Mouse (Mus musculus) neural tube, embryonic 14.5 days (tissue): ENCODE data around the gene Naa35. TPM values are rescaled to one million over a fixed set of nuclear protein-coding genes. Genes with fewer than 3 reads are reported as not detected.
A peak's percentile ranks its signal among the peaks of the same experiment; 100 is the strongest.

Experiments used
- ATAC-seq: fragments of 200-750 bp; cut with Nextera tagmentation; 2 replicates; pipeline ENCODE4 v1.8.0; 2017; ENCODE audit warnings: low read depth, mild to moderate bottlenecking, moderate TSS enrichment, moderate library complexity
- H3K27ac ChIP-seq: fragments of 300-500 bp; sonication (generic); 2 replicates; pipeline ENCODE4 v1.5.1; 2014; ENCODE audit warnings: low read depth, mild to moderate bottlenecking, control low read depth, low read length, moderate library complexity, mixed read lengths
- H3K27me3 ChIP-seq: fragments of 300-500 bp; sonication (generic); 2 replicates; pipeline ENCODE4 v1.6.1; 2014; ENCODE audit warnings: low read length; ENCODE audit not compliant: control insufficient read depth, insufficient read depth
- H3K36me3 ChIP-seq: fragments of 300-500 bp; sonication (generic); 2 replicates; pipeline ENCODE4 v1.6.1; 2014; ENCODE audit warnings: low read length, mixed read lengths; ENCODE audit not compliant: control insufficient read depth, insufficient read depth
- H3K4me1 ChIP-seq: fragments of 300-500 bp; sonication (generic); 2 replicates; pipeline ENCODE4 v1.6.1; 2014; ENCODE audit warnings: low read length; ENCODE audit not compliant: control insufficient read depth, insufficient read depth
- H3K4me2 ChIP-seq: fragments of 300-500 bp; sonication (generic); 2 replicates; pipeline ENCODE4 v1.6.1; 2014; ENCODE audit warnings: mild to moderate bottlenecking, low read depth, low read length, control low read depth
- H3K4me3 ChIP-seq: fragments of 300-500 bp; sonication (generic); 2 replicates; pipeline ENCODE4 v1.5.1; 2014; ENCODE audit warnings: low read depth, low read length, control low read depth, mixed read lengths
- H3K9ac ChIP-seq: fragments of 300-500 bp; sonication (generic); replicated peaks from 2 replicates; pipeline ENCODE4 v1.6.1; 2014; ENCODE audit warnings: low read depth, mild to moderate bottlenecking, control low read depth, low read length, mixed read lengths
- H3K9me3 ChIP-seq: fragments of 300-500 bp; sonication (generic); 2 replicates; pipeline ENCODE4 v1.6.1; 2016; ENCODE audit warnings: low read length; ENCODE audit not compliant: control insufficient read depth
- WGBS: fragments of 180-500 bp; shearing (Covaris S2); extraction: QIAGEN DNeasy Blood & Tissue Kit; methylation state at CpG from one replicate; pipeline ENCODE4 v1.1.7; 2014; 5-methylcytosine and 5-hydroxymethylcytosine counted together
- polyA plus RNA-seq: library from polyadenylated mRNA; unstranded; fragments of >200 nt; fragmentation: Nextera tagmentation; extraction: Ambion mirVana; gene quantifications from 2 replicates; pipeline ENCODE4 v1.2.1, GENCODE M21; 2014

The Naa35 gene
- polyA plus RNA-seq, 1 experiment from 2014 or later, result 120 TPM

- no peak for ATAC-seq
- Histone ChIP-seq H3K27ac (no peak overlapping the region), H3K27me3 (no peaks in the 10 kb centered on the region), H3K4me1 (0 out of 2 replicates have a peak, but pooled peaks cover 5% of the 10 kb centered on the region), H3K36me3 (peaks cover 1% of the 10 kb centered on the region; the same call in 1 of the 2 replicates), H3K4me3 (no peak overlapping the region), H3K9ac (no peak overlapping the region), H3K9me3 (no peaks in the 10 kb centered on the region), H3K4me2 (no peak overlapping the region)
- WGBS, result 65% methylated on average over 3 of the region's 3 CpGs
Measured at GRCm38 (mm10) chr13:59653136-59653535, 68.1 kb downstream of the Naa35 start.

GRCm38 (mm10) chr13:59654465-59654864, 69.4 kb downstream of the Naa35 start:
- Histone ChIP-seq H3K27ac (no peak overlapping the region), H3K9me3 (no peaks in the 10 kb centered on the region), H3K4me2 (no peak overlapping the region), H3K36me3 (no peaks in the 10 kb centered on the region), H3K27me3 (no peaks in the 10 kb centered on the region), H3K9ac (no peak overlapping the region), H3K4me1 (0 out of 2 replicates have a peak, but pooled peaks cover 5% of the 10 kb centered on the region), H3K4me3 (no peak overlapping the region)
- no peak for ATAC-seq
- 90% methylated on average over 5 of the region's 5 CpGs for WGBS

GRCm38 (mm10) chr13:59655718-59656315, 70.8 kb downstream of the Naa35 start:
- H3K4me1 ChIP-seq, result 0 out of 2 replicates have a peak, but pooled peaks cover 5% of the 10 kb centered on the region
- no peaks in the 10 kb centered on the region for H3K36me3 ChIP-seq
- no peak overlapping the region for H3K9ac ChIP-seq
- no peak overlapping the region for H3K27ac ChIP-seq
- H3K4me2 ChIP-seq, result no peak overlapping the region
- no peak overlapping the region for H3K4me3 ChIP-seq
- H3K27me3 ChIP-seq, result no peaks in the 10 kb centered on the region
- ATAC-seq, result no peak
- H3K9me3 ChIP-seq, result no peaks in the 10 kb centered on the region
- 91% methylated on average over 15 of the region's 15 CpGs for WGBS

- H3K4me1 ChIP-seq, result 0 out of 2 replicates have a peak, but pooled peaks cover 5% of the 10 kb centered on the region
- H3K4me2 ChIP-seq, result no peak overlapping the region
- H3K27ac ChIP-seq, result peak overlapping the region; percentile 30; the same call in 1 of the 2 replicates
- no peak overlapping the region for H3K4me3 ChIP-seq
- H3K9ac ChIP-seq, result no peak overlapping the region
- H3K36me3 ChIP-seq, result no peaks in the 10 kb centered on the region
- H3K27me3 ChIP-seq, result no peaks in the 10 kb centered on the region
- no peaks in the 10 kb centered on the region for H3K9me3 ChIP-seq
- 0 out of 2 replicates have a peak, but pooled peaks have one; percentile 26 for ATAC-seq
- 66% methylated on average over 10 of the region's 10 CpGs for WGBS
Measured at GRCm38 (mm10) chr13:59656316-59656832, 71.3 kb downstream of the Naa35 start.

GRCm38 (mm10) chr13:59656975-59657388, 71.9 kb downstream of the Naa35 start:
- Histone ChIP-seq H3K4me3 (no peak overlapping the region), H3K9ac (no peak overlapping the region), H3K4me1 (0 out of 2 replicates have a peak, but pooled peaks cover 5% of the 10 kb centered on the region), H3K27me3 (no peaks in the 10 kb centered on the region), H3K4me2 (no peak overlapping the region), H3K36me3 (no peaks in the 10 kb centered on the region), H3K9me3 (no peaks in the 10 kb centered on the region), H3K27ac (peak overlapping the region; percentile 30; the same call in 1 of the 2 replicates)
- ATAC-seq, result no peak
- WGBS, result 4% methylated on average over 4 of the region's 4 CpGs

GRCm38 (mm10) chr13:59657781-59658180, 72.7 kb downstream of the Naa35 start:
- Histone ChIP-seq H3K9ac (no peak overlapping the region), H3K36me3 (no peaks in the 10 kb centered on the region), H3K9me3 (no peaks in the 10 kb centered on the region), H3K4me3 (no peak overlapping the region), H3K4me2 (no peak overlapping the region), H3K4me1 (no peaks in the 10 kb centered on the region), H3K27me3 (no peaks in the 10 kb centered on the region), H3K27ac (no peak overlapping the region)
- no peak for ATAC-seq
- WGBS, result 77% methylated on average over 5 of the region's 5 CpGs

- 97% methylated on average over 3 of the region's 3 CpGs for WGBS
- Histone ChIP-seq H3K4me3 (no peak overlapping the region), H3K9me3 (no peaks in the 10 kb centered on the region), H3K36me3 (no peaks in the 10 kb centered on the region), H3K27ac (no peak overlapping the region), H3K9ac (no peak overlapping the region), H3K4me1 (no peaks in the 10 kb centered on the region), H3K4me2 (no peak overlapping the region), H3K27me3 (no peaks in the 10 kb centered on the region)
- no peak for ATAC-seq
Measured at GRCm38 (mm10) chr13:59660371-59660770, 75.3 kb downstream of the Naa35 start.

GRCm38 (mm10) chr13:59661387-59661786, 76.3 kb downstream of the Naa35 start:
- Histone ChIP-seq H3K4me1 (no peaks in the 10 kb centered on the region), H3K9me3 (no peaks in the 10 kb centered on the region), H3K4me2 (no peak overlapping the region), H3K36me3 (no peaks in the 10 kb centered on the region), H3K27me3 (no peaks in the 10 kb centered on the region), H3K9ac (no peak overlapping the region), H3K27ac (no peak overlapping the region), H3K4me3 (no peak overlapping the region)
- 95% methylated on average over 8 of the region's 8 CpGs for WGBS
- no peak for ATAC-seq

GRCm38 (mm10) chr13:59661966-59662365, 76.9 kb downstream of the Naa35 start:
- Histone ChIP-seq H3K4me1 (no peaks in the 10 kb centered on the region), H3K4me2 (no peak overlapping the region), H3K27ac (no peak overlapping the region), H3K4me3 (no peak overlapping the region), H3K9me3 (no peaks in the 10 kb centered on the region), H3K36me3 (no peaks in the 10 kb centered on the region), H3K27me3 (no peaks in the 10 kb centered on the region), H3K9ac (no peak overlapping the region)
- ATAC-seq, result no peak
- WGBS, result 97% methylated on average over 12 of the region's 12 CpGs
